In the genomic region with DNA sequence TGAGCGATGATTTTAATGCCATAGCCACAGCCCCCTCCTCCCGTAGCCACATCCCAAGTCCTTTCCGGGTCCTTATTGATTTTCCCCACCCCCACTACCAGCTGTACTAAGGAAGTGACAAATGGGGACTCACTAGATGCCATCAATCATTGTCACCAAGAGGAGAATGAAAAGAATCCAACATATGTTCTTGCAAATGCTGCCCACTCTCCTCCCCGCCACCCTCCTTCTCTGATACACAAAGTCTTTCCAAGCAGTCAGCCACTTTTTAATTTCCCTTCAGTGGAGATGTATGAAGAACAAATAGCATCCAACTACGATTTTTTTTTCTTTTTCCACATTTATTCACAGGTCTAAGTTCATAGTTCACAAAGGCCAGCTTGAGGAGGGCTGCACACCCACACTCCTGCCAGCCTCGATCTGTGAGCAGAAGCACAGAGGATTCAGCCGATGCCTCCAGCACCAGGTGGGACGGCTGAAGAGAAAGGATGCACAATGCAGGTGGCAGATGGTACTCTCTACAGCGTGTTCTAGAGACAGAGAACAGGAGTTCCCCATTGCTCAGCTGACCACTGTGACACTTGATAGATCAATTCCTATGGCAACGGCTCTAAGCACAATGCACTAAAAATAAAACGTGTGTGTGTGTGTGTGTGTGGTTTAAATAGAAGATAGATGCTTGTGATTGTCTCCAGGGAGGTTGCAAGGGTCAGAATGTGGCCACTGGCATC, we compare ENCODE assay signal across 14 mouse cellular contexts.
A peak's percentile ranks its signal among the peaks of the same experiment; 100 is the strongest.
DNase-seq lines count a peak whose midpoint lies in the region; ATAC-seq and TF ChIP-seq lines count a peak whose summit lies in the region.
"Had no signal": no experiment of that assay in that cellular context is flagged by ENCODE, and none has a peak within 500 bp of the region (broad histone marks: within the 10 kb centered on the region; RNA-seq: fewer than 3 reads in every experiment).

No protein-coding gene starts in this region.

- no peaks in the 10 kb centered on the region for H3K36me3 ChIP-seq in hindbrain, embryonic 13.5 days
- no peaks in the 10 kb centered on the region for H3K36me3 ChIP-seq in midbrain, postnatal 0 days (ENCODE audit: insufficient read depth, low read length)
- H3K36me3 ChIP-seq in kidney, embryonic 15.5 days = no peaks in the 10 kb centered on the region
- H3K36me3 ChIP-seq: embryonic facial prominence, embryonic 15.5 days; liver, embryonic 15.5 days had no signal

- H3K27ac ChIP-seq in hindbrain, embryonic 13.5 days = peak overlapping the region; percentile 56
- no peak overlapping the region for H3K27ac ChIP-seq in midbrain, postnatal 0 days (ENCODE audit: low read depth, low read length)
- no peak overlapping the region for H3K27ac ChIP-seq in kidney, embryonic 15.5 days
- H3K27ac ChIP-seq: embryonic facial prominence, embryonic 15.5 days; liver, embryonic 15.5 days had no signal

- TF ChIP-seq CTCF in midbrain, postnatal 0 days (IDR thresholded peaks at IDR 0.05) = no peak

- H3K9ac ChIP-seq in hindbrain, embryonic 13.5 days = no peak overlapping the region; the same call in 1 of the 2 replicates
- no peak overlapping the region for H3K9ac ChIP-seq in midbrain, postnatal 0 days (replicated peaks; ENCODE audit: low read length, poor library complexity, severe bottlenecking)
- H3K9ac ChIP-seq in kidney, embryonic 15.5 days = no peak overlapping the region
- H3K9ac ChIP-seq: embryonic facial prominence, embryonic 15.5 days; liver, embryonic 15.5 days had no signal

- ATAC-seq in hindbrain, embryonic 13.5 days (ENCODE audit: low FRiP score) = peak; percentile 76
- ATAC-seq in midbrain, postnatal 0 days (ENCODE audit: low FRiP score) = no peak
- ATAC-seq in kidney, embryonic 15.5 days (replicated peaks; ENCODE audit: low FRiP score) = no peak
- ATAC-seq in granulocyte monocyte progenitor cell, adult 5-6 weeks (replicated peaks; ENCODE audit: poor library complexity, severe bottlenecking) = no peak

- peak overlapping the region; percentile 6; the same call in 1 of the 2 replicates for H3K4me2 ChIP-seq in hindbrain, embryonic 13.5 days
- no peak overlapping the region for H3K4me2 ChIP-seq in midbrain, postnatal 0 days (ENCODE audit: low read depth, low read length, poor library complexity, severe bottlenecking)
- no peak overlapping the region for H3K4me2 ChIP-seq in kidney, embryonic 15.5 days
- H3K4me2 ChIP-seq: embryonic facial prominence, embryonic 15.5 days; liver, embryonic 15.5 days had no signal

- intact Hi-C loops in left cerebral cortex, postnatal 25 days (cut with DNase I) = loop anchor here (5.0 kb wide), 1 partner anchor 177 kb away; no protein-coding TSS in a partner anchor

- WGBS in hindbrain, embryonic 13.5 days = 16% methylated on average over 11 of the region's 11 CpGs
- WGBS in midbrain, postnatal 0 days = 41% methylated on average over 11 of the region's 11 CpGs
- 49% methylated on average over 11 of the region's 11 CpGs for WGBS in kidney, embryonic 15.5 days

- H3K4me1 ChIP-seq in hindbrain, embryonic 13.5 days (replicated peaks) = peaks cover 32% of the 10 kb centered on the region
- H3K4me1 ChIP-seq in midbrain, postnatal 0 days (ENCODE audit: insufficient read depth, low read length) = no peaks in the 10 kb centered on the region
- H3K4me1 ChIP-seq in kidney, embryonic 15.5 days = peaks cover 27% of the 10 kb centered on the region

- no peaks in the 10 kb centered on the region for H3K27me3 ChIP-seq in hindbrain, embryonic 13.5 days
- H3K27me3 ChIP-seq in midbrain, postnatal 0 days (ENCODE audit: insufficient read depth, low read length) = no peaks in the 10 kb centered on the region
- H3K27me3 ChIP-seq in kidney, embryonic 15.5 days = no peaks in the 10 kb centered on the region
- H3K27me3 ChIP-seq: embryonic facial prominence, embryonic 15.5 days; liver, embryonic 15.5 days had no signal

- H3K4me3 ChIP-seq in hindbrain, embryonic 13.5 days = no peak overlapping the region
- H3K4me3 ChIP-seq in midbrain, postnatal 0 days (ENCODE audit: low read depth, low read length) = no peak overlapping the region
- no peak overlapping the region for H3K4me3 ChIP-seq in kidney, embryonic 15.5 days (replicated peaks)
- H3K4me3 ChIP-seq: embryonic facial prominence, embryonic 15.5 days; liver, embryonic 15.5 days had no signal

- no peaks in the 10 kb centered on the region for H3K9me3 ChIP-seq in hindbrain, embryonic 13.5 days
- H3K9me3 ChIP-seq in midbrain, postnatal 0 days (ENCODE audit: low read length) = no peaks in the 10 kb centered on the region
- H3K9me3 ChIP-seq in kidney, embryonic 15.5 days (replicated peaks) = no peaks in the 10 kb centered on the region
- H3K9me3 ChIP-seq: embryonic facial prominence, embryonic 15.5 days; liver, embryonic 15.5 days had no signal

- DNase-seq in left cerebral cortex, postnatal 25 days (ENCODE audit: low spot score in 2 of 2) = peak; percentile 26 to 31
- no peak for DNase-seq in left cerebral cortex, adult 9 months (ENCODE audit: low spot score in 2 of 2)
- peak; percentile 69 for DNase-seq in embryo, embryonic 10 days (ENCODE audit: low spot score)
- peak; percentile 61 for DNase-seq in midbrain, postnatal 0 days (ENCODE audit: low spot score)
- no peak for DNase-seq in kidney, postnatal 14 days
- DNase-seq: adrenal gland, postnatal 36 days; B cell, adult 2 months; heart, adult 18-20 months; right cerebral cortex, postnatal 25 days had no signal

Comparison
In these comparisons a context has a peak if more than half of its experiments do, and no peak if none do; other contexts are left out.
1. DNase-seq: peak in left cerebral cortex, postnatal 25 days (2 of 2), embryo, embryonic 10 days (single experiment) and midbrain, postnatal 0 days (single experiment); none in left cerebral cortex, adult 9 months (0 of 2) and kidney, postnatal 14 days (single experiment).